Mouse (Mus musculus) ovary, adult 2 months (tissue): ENCODE data around the gene Gm11168. TPM values are rescaled to one million over a fixed set of nuclear protein-coding genes. Genes with fewer than 3 reads are reported as not detected.

Experiments
- polyA plus RNA-seq: library from polyadenylated mRNA; depleted of rRNA; stranded (reverse); fragments of >200 nt; gene quantifications from 2 replicates; pipeline ENCODE4 v1.2.3, GENCODE M21; 2012; rRNA removed

The Gm11168 gene
- not detected in 2 replicates for polyA plus RNA-seq

DNA sequence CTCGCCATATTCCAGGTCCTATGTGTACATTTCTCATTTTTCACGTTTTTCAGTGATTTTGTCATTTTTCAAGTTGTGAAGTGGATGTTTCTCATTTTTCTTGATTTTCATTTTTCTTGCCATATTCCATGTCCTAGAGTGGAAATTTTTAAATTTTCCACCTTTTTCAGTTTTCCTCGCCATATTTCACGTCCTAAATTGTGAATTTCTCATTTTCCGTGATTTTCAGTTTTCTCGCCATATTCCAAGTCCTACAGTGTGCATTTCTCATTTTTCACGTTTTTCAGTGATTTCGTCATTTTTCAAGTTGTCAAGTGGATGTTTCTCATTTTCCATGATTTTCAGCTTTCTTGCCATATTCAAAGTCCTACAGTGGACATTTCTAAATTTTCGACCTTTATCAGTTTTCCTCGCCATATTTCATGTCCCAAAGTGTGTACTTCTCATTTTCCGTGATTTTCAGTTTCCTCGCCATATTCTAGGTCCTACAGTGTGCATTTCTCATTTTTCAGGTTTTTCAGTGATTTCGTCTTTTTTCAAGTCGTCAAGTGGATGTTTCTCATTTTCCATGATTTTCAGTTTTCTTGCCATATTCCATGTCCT, at the start of gene Gm11168:
TSS of gene Gm11168 (plus strand) at position 553 of the 603 bp plus-strand sequence.

DNA sequence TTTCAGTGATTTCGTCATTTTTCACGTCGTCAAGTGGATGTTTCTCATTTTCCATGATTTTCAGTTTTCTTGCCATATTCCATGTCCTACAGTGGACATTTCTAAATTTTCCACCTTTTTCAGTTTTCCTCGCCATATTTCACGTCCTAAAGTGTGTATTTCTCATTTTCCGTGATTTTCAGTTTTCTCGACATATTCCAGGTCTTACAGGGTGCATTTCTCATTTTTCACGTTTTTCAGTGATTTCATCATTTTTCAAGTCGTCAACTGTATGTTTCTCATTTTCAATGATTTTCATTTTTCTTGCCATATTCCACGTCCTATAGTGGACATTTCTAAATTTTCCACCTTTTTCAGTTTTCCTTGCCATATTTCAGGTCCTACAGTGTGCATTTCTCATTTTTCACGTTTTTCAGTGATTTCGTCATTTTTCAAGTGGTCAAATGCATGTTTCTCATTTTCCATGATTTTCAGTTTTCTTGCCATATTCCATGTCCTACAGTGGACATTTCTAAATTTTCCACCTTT, 2.6 kb upstream of the Gm11168 start, which contains the start of gene Gm10722:
TSS of gene Gm10722 (plus strand) at position 478 of the 528 bp plus-strand sequence.

GRCm38 (mm10) chr9:3012733-3013279, 9.7 kb downstream of the Gm11168 start, which contains the start of gene Gm10721:
Gm10721 (plus strand) TSS chr9:3013140.

DNA sequence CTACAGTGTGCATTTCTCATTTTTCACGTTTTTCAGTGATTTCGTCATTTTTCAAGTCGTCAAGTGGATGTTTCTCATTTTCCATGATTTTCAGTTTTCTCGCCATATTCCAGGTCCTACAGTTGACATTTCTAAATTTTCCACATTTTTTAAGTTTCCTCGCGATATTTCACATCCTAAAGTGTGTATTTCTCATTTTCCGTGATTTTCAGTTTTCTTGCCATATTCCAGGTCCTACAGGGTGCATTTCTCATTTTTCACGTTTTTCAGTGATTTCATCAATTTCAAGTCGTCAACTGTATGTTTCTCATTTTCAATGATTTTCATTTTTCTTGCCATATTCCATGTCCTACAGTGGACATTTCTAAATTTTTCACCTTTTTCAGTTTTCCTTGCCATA, 12.2 kb downstream of the Gm11168 start, which contains the start of gene Gm10720:
TSS of gene Gm10720 (plus strand) at position 301 of the 400 bp plus-strand sequence.

GRCm38 (mm10) chr9:3017108-3017507, 14.0 kb downstream of the Gm11168 start, which contains the start of gene Gm10719:
Gm10719 (plus strand) TSS chr9:3017408.

DNA sequence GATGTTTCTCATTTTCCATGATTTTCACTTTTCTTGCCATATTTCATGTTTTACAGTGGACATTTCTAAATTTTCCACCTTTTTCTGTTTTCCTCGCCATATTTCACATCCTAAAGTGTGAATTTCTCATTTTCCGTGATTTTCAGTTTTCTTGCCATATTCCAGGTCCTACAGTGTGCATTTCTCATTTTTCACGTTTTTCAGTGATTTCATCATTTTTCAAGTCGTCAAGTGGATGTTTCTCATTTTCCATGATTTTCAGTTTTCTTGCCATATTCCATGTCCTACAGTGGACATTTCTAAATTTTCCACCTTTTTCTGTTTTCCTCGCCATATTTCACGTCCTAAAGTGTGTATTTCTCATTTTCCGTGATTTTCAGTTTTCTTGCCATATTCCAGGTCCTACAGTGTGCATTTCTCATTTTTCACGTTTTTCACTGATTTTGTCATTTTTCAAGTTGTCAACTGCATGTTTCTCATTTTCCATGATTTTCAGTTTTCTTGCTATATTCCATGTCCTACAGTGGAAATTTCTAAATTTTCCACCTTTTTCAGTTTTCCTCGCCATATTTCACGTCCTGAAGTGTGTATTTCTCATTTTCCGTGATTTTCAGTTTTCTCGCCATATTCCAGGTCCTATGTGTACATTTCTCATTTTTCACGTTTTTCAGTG, 20.3 kb downstream of the Gm11168 start, which contains the start of gene Gm10718:
TSS of gene Gm10718 (plus strand) at position 236 of the 673 bp plus-strand sequence.

DNA sequence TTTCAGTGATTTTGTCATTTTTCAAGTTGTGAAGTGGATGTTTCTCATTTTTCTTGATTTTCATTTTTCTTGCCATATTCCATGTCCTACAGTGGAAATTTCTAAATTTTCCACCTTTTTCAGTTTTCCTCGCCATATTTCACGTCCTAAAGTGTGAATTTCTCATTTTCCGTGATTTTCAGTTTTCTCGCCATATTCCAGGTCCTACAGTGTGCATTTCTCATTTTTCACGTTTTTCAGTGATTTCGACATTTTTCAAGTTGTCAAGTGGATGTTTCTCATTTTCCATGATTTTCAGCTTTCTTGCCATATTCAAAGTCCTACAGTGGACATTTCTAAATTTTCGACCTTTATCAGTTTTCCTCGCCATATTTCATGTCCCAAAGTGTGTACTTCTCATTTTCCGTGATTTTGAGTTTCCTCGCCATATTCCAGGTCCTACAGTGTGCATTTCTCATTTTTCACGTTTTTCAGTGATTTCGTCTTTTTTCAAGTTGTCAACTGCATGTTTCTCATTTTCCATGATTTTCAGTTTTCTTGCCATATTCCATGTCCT, 21.8 kb downstream of the Gm11168 start, which contains the start of gene Gm10717:
TSS of gene Gm10717 (plus strand) at position 506 of the 556 bp plus-strand sequence.

DNA sequence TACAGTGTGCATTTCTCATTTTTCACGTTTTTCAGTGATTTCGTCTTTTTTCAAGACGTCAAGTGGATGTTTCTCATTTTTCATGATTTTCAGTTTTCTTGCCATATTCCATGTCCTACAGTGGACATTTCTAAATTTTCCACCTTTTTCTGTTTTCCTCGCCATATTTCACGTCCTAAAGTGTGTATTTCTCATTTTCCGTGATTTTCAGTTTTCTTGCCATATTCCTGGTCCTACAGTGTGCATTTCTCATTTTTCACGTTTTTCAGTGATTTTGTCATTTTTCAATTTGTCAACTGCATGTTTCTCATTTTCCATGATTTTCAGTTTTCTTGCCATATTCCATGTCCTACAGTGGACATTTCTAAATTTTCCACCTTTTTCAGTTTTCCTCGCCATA, 31.2 kb downstream of the Gm11168 start, which contains the start of gene Gm17535:
TSS of gene Gm17535 (plus strand) at position 301 of the 400 bp plus-strand sequence.

DNA sequence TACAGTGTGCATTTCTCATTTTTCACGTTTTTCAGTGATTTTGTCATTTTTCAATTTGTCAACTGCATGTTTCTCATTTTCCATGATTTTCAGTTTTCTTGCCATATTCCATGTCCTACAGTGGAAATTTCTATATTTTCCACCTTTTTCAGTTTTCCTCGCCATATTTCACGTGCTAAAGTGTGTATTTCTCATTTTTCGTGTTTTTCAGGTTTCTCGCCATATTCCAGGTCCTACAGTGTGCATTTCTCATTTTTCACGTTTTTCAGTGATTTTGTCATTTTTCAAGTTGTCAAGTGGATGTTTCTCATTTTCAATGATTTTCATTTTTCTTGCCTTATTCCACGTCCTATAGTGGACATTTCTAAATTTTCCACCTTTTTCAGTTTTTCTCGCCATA, 33.4 kb downstream of the Gm11168 start, which contains the start of gene Gm10715:
TSS of gene Gm10715 (plus strand) at position 301 of the 400 bp plus-strand sequence.

Other genes with a start within 250 kb of the Gm11168 start
- gene Gm10722, start 2.4 kb upstream of the Gm11168 start, polyA plus RNA-seq: not detected in 2 replicates
- not detected in 2 replicates for gene Gm10721, start 9.8 kb downstream of the Gm11168 start, polyA plus RNA-seq
- not detected in 2 replicates for gene Gm10720, start 12.3 kb downstream of the Gm11168 start, polyA plus RNA-seq
- not detected in 2 replicates for gene Gm10719, start 14.1 kb downstream of the Gm11168 start, polyA plus RNA-seq
- not detected in 2 replicates for gene Gm10718, start 20.2 kb downstream of the Gm11168 start, polyA plus RNA-seq
- gene Gm10717, start 22.1 kb downstream of the Gm11168 start, polyA plus RNA-seq: not detected in 2 replicates
- not detected in 2 replicates for gene Gm17535, start 31.3 kb downstream of the Gm11168 start, polyA plus RNA-seq
- not detected in 2 replicates for gene Gm10715, start 33.5 kb downstream of the Gm11168 start, polyA plus RNA-seq